Mouse (Mus musculus): ENCODE results near the gene Klhl25. TPM values are rescaled to one million over a fixed set of nuclear protein-coding genes. Genes with fewer than 3 reads are reported as not detected.
"Not testable (repeated sequence)": the region's sequence is repeated elsewhere in the genome, so short reads cannot be mapped to it uniquely, and the experiment has no call there.

The Klhl25 gene
- total RNA-seq, 1 experiment from 2014 or later: 5.6 TPM

GRCm38 (mm10) chr7:75865026-75865425 is 16.9 kb downstream of the Klhl25 start:
- no peak for ATAC-seq (replicated peaks; ENCODE audit: insufficient number of reproducible peaks, low FRiP score, low TSS enrichment, poor library complexity, severe bottlenecking)

- no peak for ATAC-seq (replicated peaks; ENCODE audit: insufficient number of reproducible peaks, low FRiP score, low TSS enrichment, poor library complexity, severe bottlenecking)
Measured at GRCm38 (mm10) chr7:75866557-75866956, 18.4 kb downstream of the Klhl25 start.

- no peak for ATAC-seq (replicated peaks; ENCODE audit: insufficient number of reproducible peaks, low FRiP score, low TSS enrichment, poor library complexity, severe bottlenecking)
Measured at GRCm38 (mm10) chr7:75868687-75869086, 20.6 kb downstream of the Klhl25 start.

- no peak for ATAC-seq (replicated peaks; ENCODE audit: insufficient number of reproducible peaks, low FRiP score, low TSS enrichment, poor library complexity, severe bottlenecking)
Measured at GRCm38 (mm10) chr7:75870551-75870950, 22.4 kb downstream of the Klhl25 start.

GRCm38 (mm10) chr7:75872255-75872654 is 24.1 kb downstream of the Klhl25 start:
- no peak for ATAC-seq (replicated peaks; ENCODE audit: insufficient number of reproducible peaks, low FRiP score, low TSS enrichment, poor library complexity, severe bottlenecking)

- ATAC-seq (replicated peaks; ENCODE audit: insufficient number of reproducible peaks, low FRiP score, low TSS enrichment, poor library complexity, severe bottlenecking): no peak
Measured at GRCm38 (mm10) chr7:75872697-75873096, 24.6 kb downstream of the Klhl25 start.

GRCm38 (mm10) chr7:75873216-75873615 is 25.1 kb downstream of the Klhl25 start:
- ATAC-seq (replicated peaks; ENCODE audit: insufficient number of reproducible peaks, low FRiP score, low TSS enrichment, poor library complexity, severe bottlenecking): no peak

GRCm38 (mm10) chr7:75873746-75874145 is 25.6 kb downstream of the Klhl25 start:
- no peak for ATAC-seq (replicated peaks; ENCODE audit: insufficient number of reproducible peaks, low FRiP score, low TSS enrichment, poor library complexity, severe bottlenecking)

GRCm38 (mm10) chr7:75879436-75879835 is 31.3 kb downstream of the Klhl25 start:
- not testable (repeated sequence) for ATAC-seq (replicated peaks; ENCODE audit: insufficient number of reproducible peaks, low FRiP score, low TSS enrichment, poor library complexity, severe bottlenecking)

GRCm38 (mm10) chr7:75880236-75880635 is 32.1 kb downstream of the Klhl25 start:
- no peak for ATAC-seq (replicated peaks; ENCODE audit: insufficient number of reproducible peaks, low FRiP score, low TSS enrichment, poor library complexity, severe bottlenecking)

- peak; percentile 97 for ATAC-seq (replicated peaks; ENCODE audit: insufficient number of reproducible peaks, low FRiP score, low TSS enrichment, poor library complexity, severe bottlenecking)
Measured at GRCm38 (mm10) chr7:75880650-75881049, 32.5 kb downstream of the Klhl25 start.

GRCm38 (mm10) chr7:75881376-75881775 is 33.3 kb downstream of the Klhl25 start:
- 0 out of 2 replicates have a peak, but pooled peaks have one; percentile 42 for ATAC-seq (replicated peaks; ENCODE audit: insufficient number of reproducible peaks, low FRiP score, low TSS enrichment, poor library complexity, severe bottlenecking)

- ATAC-seq (replicated peaks; ENCODE audit: insufficient number of reproducible peaks, low FRiP score, low TSS enrichment, poor library complexity, severe bottlenecking): no peak
Measured at GRCm38 (mm10) chr7:75881791-75882190, 33.7 kb downstream of the Klhl25 start.

GRCm38 (mm10) chr7:75891466-75891865 is 43.4 kb downstream of the Klhl25 start:
- ATAC-seq (replicated peaks; ENCODE audit: insufficient number of reproducible peaks, low FRiP score, low TSS enrichment, poor library complexity, severe bottlenecking): no peak

GRCm38 (mm10) chr7:75892737-75893136 is 44.6 kb downstream of the Klhl25 start:
- ATAC-seq (replicated peaks; ENCODE audit: insufficient number of reproducible peaks, low FRiP score, low TSS enrichment, poor library complexity, severe bottlenecking): peak; percentile 75

GRCm38 (mm10) chr7:75893709-75894108 is 45.6 kb downstream of the Klhl25 start:
- ATAC-seq (replicated peaks; ENCODE audit: insufficient number of reproducible peaks, low FRiP score, low TSS enrichment, poor library complexity, severe bottlenecking): no peak

GRCm38 (mm10) chr7:75897041-75897440 is 48.9 kb downstream of the Klhl25 start:
- no peak for ATAC-seq (replicated peaks; ENCODE audit: insufficient number of reproducible peaks, low FRiP score, low TSS enrichment, poor library complexity, severe bottlenecking)

- ATAC-seq (replicated peaks; ENCODE audit: insufficient number of reproducible peaks, low FRiP score, low TSS enrichment, poor library complexity, severe bottlenecking): no peak
Measured at GRCm38 (mm10) chr7:75899102-75899501, 51.0 kb downstream of the Klhl25 start.

GRCm38 (mm10) chr7:75899517-75899916 is 51.4 kb downstream of the Klhl25 start:
- ATAC-seq (replicated peaks; ENCODE audit: insufficient number of reproducible peaks, low FRiP score, low TSS enrichment, poor library complexity, severe bottlenecking): 0 out of 2 replicates have a peak, but pooled peaks have one; percentile 19

GRCm38 (mm10) chr7:75899954-75900353 is 51.8 kb downstream of the Klhl25 start:
- no peak for ATAC-seq (replicated peaks; ENCODE audit: insufficient number of reproducible peaks, low FRiP score, low TSS enrichment, poor library complexity, severe bottlenecking)

- no peak for ATAC-seq (replicated peaks; ENCODE audit: insufficient number of reproducible peaks, low FRiP score, low TSS enrichment, poor library complexity, severe bottlenecking)
Measured at GRCm38 (mm10) chr7:75905145-75905544, 57.0 kb downstream of the Klhl25 start.

Data from monocyte, adult 5-6 weeks (primary cell).